Mouse (Mus musculus) neural tube, embryonic 10.5 days (tissue): ENCODE results near the gene Cxadr.
"Not testable (repeated sequence)": the region's sequence is repeated elsewhere in the genome, so short reads cannot be mapped to it uniquely, and the experiment has no call there.

Source experiments
- DNase-seq: peaks from one replicate; pipeline ENCODE4 v3.0.0-alpha.2; 2017; ENCODE audit warnings: low spot score; ENCODE audit errors: extremely low spot score

The Cxadr gene

DNA sequence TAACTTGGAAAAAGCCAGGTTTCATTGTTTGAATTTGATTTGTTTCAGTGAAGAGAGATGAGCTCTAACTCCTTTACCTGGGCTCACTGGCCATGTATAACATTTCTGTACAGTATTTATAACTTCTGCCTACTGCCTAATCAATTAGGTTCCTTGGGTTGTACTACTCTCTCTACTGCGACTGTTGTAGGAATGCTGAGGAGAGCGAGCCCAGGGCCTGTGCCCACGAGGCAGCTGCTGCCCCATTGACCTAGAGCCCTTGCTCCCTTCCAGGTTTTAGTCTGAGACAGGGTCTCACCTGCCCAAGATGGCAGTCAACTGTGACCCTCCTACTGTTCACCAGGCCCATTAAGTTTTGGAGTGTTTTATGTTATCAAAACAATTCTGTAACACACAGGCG, 60.2 kb downstream of the Cxadr start:
- no peak for DNase-seq

DNA sequence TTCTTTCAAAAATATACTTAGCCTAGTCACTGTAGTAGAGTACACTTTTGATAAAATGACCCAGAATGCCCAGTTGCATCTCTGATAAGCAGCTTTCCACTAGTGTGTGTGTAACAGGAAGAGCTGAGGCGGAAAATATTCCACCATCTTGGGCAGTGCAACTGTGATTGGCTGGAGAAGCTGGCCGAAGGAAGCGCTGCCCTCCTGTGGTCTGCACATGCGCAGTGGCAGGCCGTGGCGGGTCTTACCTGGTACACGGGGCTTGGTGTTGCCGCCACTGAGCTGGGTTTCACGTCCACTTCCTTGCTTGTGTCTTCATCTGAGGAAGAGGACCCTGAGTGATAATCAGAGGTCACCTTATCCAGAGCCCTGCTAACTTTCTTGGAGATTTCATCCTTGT, 63.3 kb downstream of the Cxadr start:
- DNase-seq, result not testable (repeated sequence)

DNA sequence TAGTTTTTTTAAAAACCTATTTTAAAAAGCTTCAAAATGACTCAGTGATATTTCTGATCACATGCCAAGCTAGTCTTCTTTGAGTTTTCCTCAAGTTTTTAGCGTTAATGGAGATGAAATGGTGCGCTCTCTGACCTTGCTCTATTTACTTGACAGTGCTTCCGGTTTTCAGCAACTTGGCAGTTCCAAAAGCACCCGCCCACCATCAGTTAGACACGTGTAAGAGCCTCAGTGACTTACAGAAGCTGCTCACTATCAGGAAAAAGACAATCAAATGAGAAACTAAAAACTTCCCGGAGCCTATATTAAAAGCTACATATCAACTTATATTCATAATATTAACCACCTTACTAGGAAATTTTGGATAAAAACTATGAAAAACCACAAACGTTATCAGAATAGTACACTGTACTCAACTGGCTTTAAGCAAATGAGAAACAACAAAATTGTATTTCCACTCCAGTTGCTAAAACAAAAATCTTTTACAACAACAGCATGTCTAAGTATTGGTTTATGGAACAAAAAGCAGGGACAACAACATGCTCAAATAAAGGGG, 70.3 kb downstream of the Cxadr start:
- no peak for DNase-seq

DNA sequence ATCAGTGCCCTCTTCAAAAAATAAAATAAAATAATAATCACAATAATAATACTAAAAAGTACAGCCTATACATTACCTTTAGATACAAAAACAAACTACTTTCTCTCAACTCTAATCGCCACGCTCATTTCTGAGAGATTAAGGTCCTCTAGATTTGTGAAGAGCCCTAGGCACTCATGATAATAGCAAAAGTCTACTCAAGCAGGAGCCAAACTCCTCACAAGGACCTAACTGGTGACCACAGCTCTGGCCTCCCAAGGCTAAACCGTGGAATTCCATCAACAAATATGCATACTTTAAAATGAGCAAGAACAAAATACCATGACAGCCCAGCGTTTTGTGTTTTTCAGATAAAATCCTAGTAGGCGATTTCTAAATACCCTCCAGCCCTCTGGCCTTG, 71.5 kb downstream of the Cxadr start:
- no peak for DNase-seq

DNA sequence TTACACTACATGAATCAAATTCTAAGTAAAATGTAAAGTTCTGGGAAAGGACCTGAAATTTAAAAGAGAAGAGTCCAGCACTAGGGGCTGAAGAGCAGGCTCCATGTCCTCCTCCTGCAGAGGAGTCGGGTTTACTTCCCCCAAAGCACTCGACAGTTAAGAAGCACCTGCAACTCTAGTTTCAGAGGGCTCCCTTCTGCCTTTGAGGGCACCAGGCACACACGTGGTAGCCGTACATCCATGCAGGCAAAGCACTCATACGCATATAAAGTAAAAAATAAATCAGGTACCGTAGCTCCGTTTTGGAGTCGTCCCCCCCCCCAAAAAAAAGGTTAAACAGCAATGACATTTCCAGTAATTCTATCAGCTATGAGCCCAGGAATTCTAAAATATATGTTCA, 72.5 kb downstream of the Cxadr start:
- no peak for DNase-seq

DNA sequence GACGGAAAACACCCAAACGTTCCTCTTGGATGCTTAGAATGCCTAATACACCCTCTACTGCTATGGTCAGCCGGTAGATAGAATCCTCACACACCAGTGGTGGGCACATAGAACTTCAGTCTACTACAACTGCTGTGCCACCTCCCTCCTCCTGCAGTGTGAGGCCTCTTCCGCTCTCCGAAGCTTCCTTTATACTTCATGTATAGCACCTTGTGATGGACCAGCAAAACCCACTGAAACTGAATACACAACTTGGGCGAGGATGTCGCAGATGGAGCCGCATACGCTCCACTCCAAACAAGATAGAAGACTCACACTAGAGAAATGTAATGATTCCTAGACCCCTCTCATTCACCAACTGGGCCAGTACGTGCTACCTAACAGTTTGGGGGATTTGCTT, 73.9 kb downstream of the Cxadr start:
- DNase-seq, result peak; percentile 41

DNA sequence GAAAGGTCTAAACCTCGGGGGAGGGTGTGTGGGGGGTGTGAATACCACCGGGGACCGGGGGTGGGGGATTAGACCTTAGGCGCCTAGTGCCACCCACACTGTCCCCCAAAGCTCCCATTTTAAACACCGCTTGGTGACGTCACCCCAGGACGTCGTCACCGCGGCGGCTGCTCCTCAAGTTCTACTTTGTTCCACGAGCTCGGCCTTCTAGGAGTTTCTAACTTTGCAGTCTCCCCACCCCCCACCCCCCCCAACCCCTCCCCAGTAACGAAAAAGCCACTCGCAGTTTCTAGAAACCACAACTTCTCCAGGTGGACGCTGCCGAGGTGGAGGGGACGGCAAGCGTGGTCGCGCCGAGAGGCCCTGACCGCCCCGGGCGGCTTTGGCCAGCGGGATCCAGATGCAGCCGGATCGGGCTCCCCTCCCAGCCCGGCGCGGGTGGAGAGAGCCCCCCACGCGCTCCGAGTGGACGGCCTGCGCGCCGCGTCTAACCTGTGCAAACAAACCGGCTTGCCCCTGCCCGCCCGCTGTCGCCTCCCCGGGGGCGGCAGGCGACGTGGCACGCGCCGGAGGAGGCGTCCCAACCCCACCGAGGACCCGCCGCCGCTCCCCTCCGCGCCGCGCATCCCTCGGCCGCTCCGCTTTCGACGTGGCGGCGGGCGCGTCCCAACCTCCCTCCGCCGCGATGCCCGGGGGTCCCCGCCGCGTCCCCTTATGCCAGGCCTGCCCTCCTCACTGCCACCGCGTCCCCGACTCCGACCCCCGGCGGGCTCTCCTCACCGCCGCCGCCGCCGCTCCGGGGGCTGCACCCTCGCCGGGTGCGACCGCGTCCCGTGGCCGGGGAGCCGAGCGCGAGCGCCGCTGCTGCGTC, 74.8 kb downstream of the Cxadr start:
- peak; percentile 78 for DNase-seq

DNA sequence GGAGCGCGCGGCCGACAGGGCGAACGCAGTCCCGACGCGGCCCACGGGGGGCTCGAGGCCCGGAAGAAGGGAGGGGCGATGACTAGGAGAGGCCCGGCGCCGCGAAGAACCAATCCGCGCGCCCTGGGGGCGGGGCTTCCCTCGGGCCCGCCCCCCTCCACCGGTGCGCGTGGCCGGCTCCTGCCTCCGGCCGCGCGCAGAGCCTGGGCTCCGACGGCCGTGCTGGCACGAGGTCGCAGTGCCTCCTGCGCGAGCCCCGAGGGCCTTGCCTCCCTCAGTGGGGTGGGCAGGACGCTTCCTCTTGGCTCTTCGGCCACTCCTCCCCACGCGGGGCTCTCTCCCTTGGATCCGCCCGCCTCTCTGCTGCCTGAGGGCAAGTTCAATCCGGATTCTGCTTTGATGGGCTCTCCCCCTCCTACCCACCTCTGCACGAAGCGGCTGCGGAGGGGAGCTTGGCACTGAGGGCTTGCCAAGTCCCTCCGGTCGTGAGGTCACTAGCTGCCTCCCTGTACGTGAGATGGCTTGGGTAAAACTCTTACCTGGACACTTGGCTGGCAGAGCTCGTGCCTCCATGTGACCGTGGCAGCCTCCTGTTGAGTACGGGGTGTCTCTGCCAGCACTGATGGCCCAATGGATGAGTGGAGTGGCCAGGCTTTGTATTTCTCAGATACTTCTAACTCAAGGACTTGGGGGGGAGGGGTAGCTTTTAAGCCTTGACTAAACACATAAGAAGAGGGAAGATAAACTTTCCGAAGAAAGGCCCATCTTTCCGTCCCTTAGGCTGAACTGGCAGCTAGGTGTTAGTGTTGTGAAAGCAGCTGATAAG, 75.7 kb downstream of the Cxadr start, which contains the start of gene Btg3:
Gene Btg3, minus strand, starts transcription at position 448 of the 826 bp plus-strand sequence.
- peak; percentile 85 for DNase-seq

DNA sequence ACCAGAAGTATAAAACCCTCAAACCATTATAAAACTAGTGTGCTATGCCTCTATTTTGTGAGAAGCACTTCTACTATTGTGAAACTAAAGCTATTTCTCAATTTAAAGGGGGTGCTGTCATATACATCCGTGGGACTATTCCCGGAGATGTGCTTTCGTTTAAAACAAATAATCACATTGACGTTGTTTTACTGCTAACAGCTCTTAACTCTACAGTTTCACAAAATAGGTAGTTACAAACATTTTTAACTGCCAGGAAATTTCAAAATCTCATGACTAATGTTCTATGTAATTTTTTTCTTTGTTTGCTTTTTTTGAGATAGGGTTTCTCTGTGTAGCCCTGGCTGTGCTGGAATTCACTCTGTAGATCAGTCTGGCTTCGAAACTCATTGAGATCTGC, 77.2 kb downstream of the Cxadr start:
- no peak for DNase-seq

DNA sequence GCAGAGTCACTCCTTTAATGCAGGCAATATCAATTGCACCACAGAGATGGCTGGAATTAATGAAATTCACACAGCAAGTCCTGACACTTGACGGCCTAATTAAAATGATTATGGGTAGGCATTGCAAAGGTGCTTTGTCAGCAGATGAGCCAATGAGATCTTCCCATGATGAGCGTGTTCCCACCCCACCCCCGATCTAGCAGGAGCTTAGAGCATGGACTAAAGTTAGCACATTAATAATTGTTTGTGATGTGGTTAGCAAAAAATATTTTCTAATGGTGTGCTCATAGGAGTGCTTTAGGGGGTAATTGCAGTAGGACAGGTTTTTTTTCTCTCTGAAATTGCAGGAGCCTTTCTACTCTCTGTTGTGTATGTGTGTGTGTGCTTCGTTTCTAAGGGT, 87.8 kb downstream of the Cxadr start:
- no peak for DNase-seq

DNA sequence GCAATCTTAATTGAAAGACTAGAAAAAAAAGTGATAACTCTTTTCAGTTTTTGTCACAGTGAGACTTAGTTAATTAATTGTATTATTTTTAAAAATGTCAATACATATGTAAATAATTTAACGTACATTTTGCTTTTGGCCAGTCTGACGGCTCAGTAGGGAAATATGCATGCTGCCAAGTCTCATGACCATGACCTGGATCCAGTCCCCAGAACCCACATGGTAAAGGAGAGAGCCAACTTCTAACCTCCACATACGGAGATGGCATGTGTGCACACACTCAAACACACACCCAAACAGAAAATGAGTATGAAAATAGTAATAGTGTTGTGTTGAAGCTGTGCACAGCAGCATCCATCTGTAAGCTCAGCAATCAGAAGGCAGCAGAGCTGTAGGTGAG, 88.7 kb downstream of the Cxadr start:
- no peak for DNase-seq

DNA sequence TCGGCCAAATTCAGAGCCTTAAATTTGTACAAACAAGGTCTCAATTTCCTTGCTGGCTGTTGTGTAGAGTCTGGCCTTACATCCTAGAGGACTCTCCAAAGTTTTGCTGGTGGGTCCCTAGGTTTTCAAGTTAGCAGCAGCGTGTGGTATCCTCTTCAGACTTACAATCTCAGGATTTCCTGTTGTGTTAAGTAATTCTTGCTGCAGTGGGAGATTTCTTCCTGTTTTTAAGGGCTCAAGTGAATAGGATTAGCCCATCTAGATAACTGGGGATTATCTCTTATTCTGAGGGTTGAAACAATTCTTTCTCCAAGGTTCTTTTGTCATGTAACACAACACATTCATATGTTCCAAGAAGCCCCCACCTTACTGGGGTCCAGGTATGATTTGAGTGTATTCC, 90.1 kb downstream of the Cxadr start:
- DNase-seq, result no peak

DNA sequence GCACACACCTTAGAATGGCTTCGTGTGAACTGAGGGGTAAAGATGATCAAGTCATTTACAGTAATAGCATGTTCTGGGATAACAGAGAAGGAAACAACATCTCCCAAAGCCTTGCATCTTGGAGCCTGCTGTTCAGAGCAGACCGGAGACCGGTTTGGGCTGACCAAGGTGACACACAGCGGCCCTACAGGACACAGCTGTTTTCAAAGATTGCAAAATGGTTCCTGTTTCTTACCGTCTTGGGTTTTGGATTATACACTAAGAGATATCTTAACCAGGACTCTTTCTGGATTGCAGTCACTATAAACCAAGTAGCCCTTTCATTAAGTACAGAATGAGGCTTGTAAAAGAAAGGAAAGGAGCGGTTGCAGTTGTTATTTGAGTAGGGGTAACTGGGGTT, 97.4 kb downstream of the Cxadr start:
- DNase-seq, result no peak

DNA sequence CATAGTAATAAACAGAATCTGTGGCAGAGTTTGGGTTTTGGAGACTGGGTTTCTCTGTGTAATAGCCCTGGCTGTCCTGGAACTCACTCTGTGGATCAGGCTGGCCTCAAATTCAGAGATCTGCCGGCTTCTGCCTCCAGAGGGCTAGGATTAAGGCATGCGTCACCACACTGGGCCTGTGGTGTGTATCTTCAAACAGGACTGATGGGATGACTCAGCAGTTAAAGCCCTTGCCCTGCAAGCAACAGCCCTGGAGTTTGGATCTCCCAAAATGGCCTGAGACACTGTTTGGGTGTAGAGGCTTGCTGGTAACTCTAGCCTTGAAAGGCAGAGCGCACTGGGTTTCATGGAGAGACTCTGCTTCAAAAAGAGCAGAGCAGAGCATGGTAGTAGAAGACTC, 98.1 kb downstream of the Cxadr start:
- DNase-seq, result no peak

DNA sequence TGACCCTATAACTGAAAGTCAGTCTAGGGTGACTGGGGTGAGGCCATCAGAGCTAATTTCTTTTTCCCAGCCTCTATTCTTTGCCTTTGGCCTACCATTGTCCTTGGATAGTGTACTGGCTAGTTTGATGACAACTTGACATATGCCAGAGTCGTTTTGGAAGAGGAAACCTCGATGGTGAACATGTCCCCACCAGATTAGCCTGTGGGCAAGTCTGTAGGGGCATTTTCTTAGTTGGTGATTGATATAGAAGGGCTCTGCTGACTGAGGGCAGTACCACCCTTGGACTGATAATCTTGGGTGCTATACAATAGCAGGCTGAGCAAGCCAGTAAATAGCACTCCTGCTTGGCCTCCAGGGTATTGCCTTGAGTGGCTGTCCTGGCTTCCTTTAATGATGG, 101.0 kb downstream of the Cxadr start:
- DNase-seq, result no peak

DNA sequence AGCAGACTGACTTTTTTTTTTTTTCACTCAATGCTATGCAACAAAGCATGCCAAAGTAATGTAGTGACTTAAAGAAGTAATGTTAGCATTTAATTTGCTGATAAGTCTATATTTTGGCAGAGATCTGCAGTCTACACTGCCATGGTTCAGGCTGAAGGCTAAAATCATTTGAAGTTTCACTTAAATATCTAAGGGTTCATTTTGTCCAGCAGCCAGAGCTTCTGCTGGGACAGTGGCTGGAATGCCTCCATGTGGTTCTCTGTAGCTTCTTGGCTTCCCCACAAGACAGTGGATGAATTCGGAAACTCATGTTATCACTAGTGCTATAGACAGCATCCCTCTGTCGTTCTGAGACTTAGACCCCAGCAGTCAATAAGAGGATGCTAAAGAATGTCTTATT, 105.4 kb downstream of the Cxadr start:
- no peak for DNase-seq

DNA sequence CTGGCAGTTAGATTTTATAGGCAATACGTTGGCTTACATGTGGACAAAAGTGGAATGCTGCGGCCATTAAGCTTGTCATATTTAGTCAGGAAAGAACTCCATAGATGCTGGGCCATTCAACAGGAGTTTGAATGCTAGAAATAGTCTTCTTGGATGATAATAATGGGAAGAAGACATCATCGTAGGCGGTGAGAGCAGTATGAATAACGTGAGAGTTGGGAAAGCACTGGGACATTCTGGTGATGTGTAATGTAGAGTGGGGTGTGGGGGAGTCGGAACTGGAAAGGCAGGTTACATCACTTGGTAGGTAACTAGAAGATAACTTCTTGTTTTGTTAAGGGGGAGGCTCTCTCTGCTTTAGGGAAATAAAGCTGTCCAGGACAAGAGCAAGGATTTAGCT, 106.6 kb downstream of the Cxadr start:
- no peak for DNase-seq
